Mouse (Mus musculus): ENCODE measurements around the gene Pigm. TPM values are rescaled to one million over a fixed set of nuclear protein-coding genes. Genes with fewer than 3 reads are reported as not detected.
A peak's percentile ranks its signal among the peaks of the same experiment; 100 is the strongest.

Pigm gene
- polyA plus RNA-seq, 1 experiment from 2014 or later = 6.6 TPM

- no peak overlapping the region for H3K4me3 ChIP-seq
- H3K27me3 ChIP-seq = peaks cover 64% of the 10 kb centered on the region
- no peak for ATAC-seq (ENCODE audit: insufficient number of reproducible peaks, insufficient read depth, low FRiP score, low TSS enrichment, low read depth)
- H3K27ac ChIP-seq = no peak overlapping the region
- H3K4me2 ChIP-seq = no peak overlapping the region
- no peaks in the 10 kb centered on the region for H3K36me3 ChIP-seq
- no peaks in the 10 kb centered on the region for H3K9me3 ChIP-seq
- H3K4me1 ChIP-seq = peaks cover 10% of the 10 kb centered on the region
- WGBS = 35% methylated on average over 2 of the region's 2 CpGs
- no peak overlapping the region for H3K9ac ChIP-seq
Measured at GRCm38 (mm10) chr1:172337411-172338185, 38.7 kb upstream of the Pigm start.

- Histone ChIP-seq H3K9ac (no peak within 1 kb of the TSS), H3K4me1 (peaks cover 10% of the 10 kb centered on the region), H3K27ac (no peak within 1 kb of the TSS), H3K4me3 (peak within 1 kb of the TSS; percentile 40), H3K4me2 (peak within 1 kb of the TSS; percentile 66), H3K27me3 (peaks cover 59% of the 10 kb centered on the region), H3K9me3 (no peaks in the 10 kb centered on the region), H3K36me3 (no peaks in the 10 kb centered on the region)
- WGBS = 2% methylated on average over 38 of the region's 38 CpGs
- peak; percentile 81; the same call in 1 of the 2 replicates for ATAC-seq (ENCODE audit: insufficient number of reproducible peaks, insufficient read depth, low FRiP score, low TSS enrichment, low read depth)
Measured at GRCm38 (mm10) chr1:172340729-172341321, 35.5 kb upstream of the Pigm start, which contains the start of gene Kcnj10. Gene Kcnj10, plus strand, starts transcription at chr1:172341210.

DNA sequence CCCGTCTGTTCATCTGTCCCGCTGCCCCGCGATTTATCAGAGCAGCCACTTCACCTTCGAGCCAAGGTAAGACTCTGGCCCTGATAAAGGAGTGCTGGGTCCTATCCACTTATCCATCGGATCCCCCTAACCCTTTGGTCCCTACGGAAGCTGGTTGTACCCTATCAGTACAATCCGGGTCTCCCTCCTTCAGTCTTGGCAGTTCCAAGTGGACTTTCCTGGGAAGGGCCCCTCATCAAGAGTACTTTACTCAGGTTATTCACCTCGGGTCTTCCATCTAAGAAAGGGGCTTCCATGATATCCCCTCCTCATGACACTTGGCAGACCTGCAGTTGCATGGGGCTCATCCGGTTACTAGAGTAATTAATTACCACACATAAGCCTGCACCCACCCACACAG lies 35.0 kb upstream of the Pigm start:
- ATAC-seq (ENCODE audit: insufficient number of reproducible peaks, insufficient read depth, low FRiP score, low TSS enrichment, low read depth) = 0 out of 2 replicates have a peak, but pooled peaks have one; percentile 16
- H3K4me3 ChIP-seq = peak overlapping the region; percentile 40
- H3K9me3 ChIP-seq = no peaks in the 10 kb centered on the region
- H3K4me1 ChIP-seq = peaks cover 10% of the 10 kb centered on the region
- peak overlapping the region; percentile 66 for H3K4me2 ChIP-seq
- peaks cover 56% of the 10 kb centered on the region for H3K27me3 ChIP-seq
- 24% methylated on average over 10 of the region's 10 CpGs for WGBS
- H3K9ac ChIP-seq = no peak overlapping the region
- no peak overlapping the region for H3K27ac ChIP-seq
- H3K36me3 ChIP-seq = no peaks in the 10 kb centered on the region

GRCm38 (mm10) chr1:172342729-172343128 lies 33.6 kb upstream of the Pigm start:
- peaks cover 52% of the 10 kb centered on the region for H3K27me3 ChIP-seq
- H3K27ac ChIP-seq = no peak overlapping the region
- no peaks in the 10 kb centered on the region for H3K9me3 ChIP-seq
- H3K9ac ChIP-seq = no peak overlapping the region
- no peaks in the 10 kb centered on the region for H3K36me3 ChIP-seq
- no peak overlapping the region for H3K4me2 ChIP-seq
- peaks cover 10% of the 10 kb centered on the region for H3K4me1 ChIP-seq
- WGBS = 86% methylated on average over 3 of the region's 3 CpGs
- H3K4me3 ChIP-seq = no peak overlapping the region
- no peak for ATAC-seq (ENCODE audit: insufficient number of reproducible peaks, insufficient read depth, low FRiP score, low TSS enrichment, low read depth)

DNA sequence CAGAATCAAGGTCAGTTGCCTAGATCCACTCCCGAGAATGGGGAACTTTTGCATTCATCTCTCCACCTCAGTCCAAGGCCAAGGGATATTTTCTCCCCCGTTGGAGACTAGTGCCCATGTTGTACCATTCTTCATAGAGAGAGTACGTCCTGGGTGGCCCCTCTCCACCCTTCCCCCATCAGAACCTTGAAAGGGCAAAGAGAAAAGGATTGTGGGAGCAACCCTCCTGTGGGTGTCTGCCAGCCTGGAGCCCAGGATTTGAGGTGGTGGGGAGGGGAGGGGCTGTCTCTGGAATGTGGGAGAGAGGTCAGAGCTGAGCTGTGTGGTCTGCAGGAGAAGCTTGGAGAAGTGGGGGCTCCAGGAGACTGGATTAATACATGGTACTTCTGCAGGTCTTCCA lies 32.4 kb upstream of the Pigm start:
- H3K4me3 ChIP-seq = no peak overlapping the region
- 60% methylated on average over 3 of the region's 3 CpGs for WGBS
- H3K4me2 ChIP-seq = no peak overlapping the region
- H3K27ac ChIP-seq = no peak overlapping the region
- ATAC-seq (ENCODE audit: insufficient number of reproducible peaks, insufficient read depth, low FRiP score, low TSS enrichment, low read depth) = no peak
- H3K4me1 ChIP-seq = peaks cover 10% of the 10 kb centered on the region
- H3K27me3 ChIP-seq = peaks cover 50% of the 10 kb centered on the region
- H3K9me3 ChIP-seq = no peaks in the 10 kb centered on the region
- H3K9ac ChIP-seq = no peak overlapping the region
- H3K36me3 ChIP-seq = no peaks in the 10 kb centered on the region

DNA sequence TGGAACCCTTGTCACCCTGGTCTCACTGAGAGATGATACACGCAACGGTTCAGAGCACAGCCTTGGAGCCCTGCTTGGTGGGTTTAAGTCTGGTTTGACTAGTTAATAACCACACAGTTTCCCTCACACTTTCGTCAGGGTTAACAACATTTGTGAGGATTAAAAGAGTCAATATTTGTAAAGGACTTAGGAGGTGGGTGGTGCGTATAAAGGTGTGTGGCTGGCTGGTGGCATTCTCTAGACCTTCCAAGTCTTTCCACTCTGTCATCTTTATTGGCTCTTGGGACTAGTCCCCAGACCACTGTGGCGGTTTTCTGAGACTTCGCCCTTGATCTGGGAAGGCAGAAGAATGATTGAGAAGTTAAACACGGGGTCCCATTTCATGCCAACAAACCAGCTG lies 31.5 kb upstream of the Pigm start:
- Histone ChIP-seq H3K27me3 (peaks cover 50% of the 10 kb centered on the region), H3K4me1 (peaks cover 11% of the 10 kb centered on the region), H3K4me3 (no peak overlapping the region), H3K27ac (no peak overlapping the region), H3K36me3 (no peaks in the 10 kb centered on the region), H3K9ac (no peak overlapping the region), H3K9me3 (no peaks in the 10 kb centered on the region), H3K4me2 (no peak overlapping the region)
- ATAC-seq (ENCODE audit: insufficient number of reproducible peaks, insufficient read depth, low FRiP score, low TSS enrichment, low read depth) = no peak
- WGBS = 75% methylated on average over 7 of the region's 7 CpGs

DNA sequence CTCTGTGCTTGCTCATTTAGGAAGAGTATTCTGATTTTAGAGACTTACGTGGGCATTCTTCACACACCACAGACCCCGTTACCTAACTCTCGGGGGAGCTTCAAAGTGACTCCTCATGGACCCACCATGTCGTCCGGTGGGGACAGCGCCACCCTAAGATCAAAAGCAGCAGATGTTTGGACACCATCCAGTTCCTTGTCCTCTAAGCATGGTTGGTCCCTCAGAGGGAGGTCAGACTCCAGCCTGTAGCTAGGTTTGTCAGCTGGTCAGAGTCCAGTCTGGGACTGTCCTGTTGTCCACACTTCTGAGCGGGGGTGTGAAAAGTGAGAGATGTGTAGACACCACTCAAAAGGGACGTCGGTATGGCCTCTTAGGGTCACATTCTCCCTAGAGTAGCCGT lies 29.6 kb upstream of the Pigm start:
- Histone ChIP-seq H3K27ac (no peak overlapping the region), H3K4me2 (no peak overlapping the region), H3K9me3 (no peaks in the 10 kb centered on the region), H3K27me3 (peaks cover 51% of the 10 kb centered on the region), H3K36me3 (no peaks in the 10 kb centered on the region), H3K4me1 (peaks cover 11% of the 10 kb centered on the region), H3K9ac (no peak overlapping the region), H3K4me3 (no peak overlapping the region)
- 88% methylated on average over 10 of the region's 10 CpGs for WGBS
- no peak for ATAC-seq (ENCODE audit: insufficient number of reproducible peaks, insufficient read depth, low FRiP score, low TSS enrichment, low read depth)

DNA sequence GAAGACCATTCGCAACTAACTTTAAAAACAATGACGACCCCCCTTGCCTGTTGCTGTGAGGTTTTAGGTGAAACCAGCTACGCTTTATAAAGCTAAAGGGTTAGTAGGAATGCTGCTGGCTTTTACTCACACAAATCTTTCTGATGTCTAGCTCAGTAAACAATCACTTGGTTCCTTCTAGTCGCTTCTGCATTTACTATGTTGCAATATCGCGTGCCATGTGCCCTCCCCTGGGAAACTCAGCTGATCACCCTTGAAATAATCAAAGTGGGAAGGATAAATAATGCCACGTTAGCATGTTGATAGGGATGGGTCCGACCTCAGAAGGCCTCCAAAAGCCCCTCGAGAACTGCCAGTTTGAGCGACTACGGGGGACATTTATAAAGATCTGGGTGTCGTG lies 29.0 kb upstream of the Pigm start:
- Histone ChIP-seq H3K27me3 (peaks cover 48% of the 10 kb centered on the region), H3K4me1 (peaks cover 11% of the 10 kb centered on the region), H3K4me2 (no peak overlapping the region), H3K27ac (no peak overlapping the region), H3K9me3 (no peaks in the 10 kb centered on the region), H3K4me3 (no peak overlapping the region), H3K36me3 (no peaks in the 10 kb centered on the region), H3K9ac (no peak overlapping the region)
- WGBS = 87% methylated on average over 12 of the region's 12 CpGs
- ATAC-seq (ENCODE audit: insufficient number of reproducible peaks, insufficient read depth, low FRiP score, low TSS enrichment, low read depth) = no peak

- peaks cover 46% of the 10 kb centered on the region for H3K27me3 ChIP-seq
Measured at GRCm38 (mm10) chr1:172349504-172349903, 26.8 kb upstream of the Pigm start.

GRCm38 (mm10) chr1:172349916-172350812 lies 26.2 kb upstream of the Pigm start:
- Histone ChIP-seq H3K4me3 (no peak overlapping the region), H3K9me3 (no peaks in the 10 kb centered on the region), H3K27ac (no peak overlapping the region), H3K36me3 (no peaks in the 10 kb centered on the region), H3K4me2 (0 out of 2 replicates have a peak overlapping the region, but pooled peaks have one; percentile 7), H3K4me1 (peaks cover 11% of the 10 kb centered on the region), H3K27me3 (peaks cover 47% of the 10 kb centered on the region), H3K9ac (no peak overlapping the region)
- ATAC-seq (ENCODE audit: insufficient number of reproducible peaks, insufficient read depth, low FRiP score, low TSS enrichment, low read depth) = peak; percentile 60; the same call in 1 of the 2 replicates
- WGBS = 7% methylated on average over 19 of the region's 19 CpGs

More at GRCm38 (mm10) chr1:172349504-172349903, 26.8 kb upstream of the Pigm start:
- Histone ChIP-seq H3K4me3 (no peak overlapping the region), H3K36me3 (no peaks in the 10 kb centered on the region), H3K4me2 (no peak overlapping the region), H3K9ac (no peak overlapping the region), H3K4me1 (peaks cover 11% of the 10 kb centered on the region), H3K27ac (no peak overlapping the region), H3K9me3 (no peaks in the 10 kb centered on the region)
- ATAC-seq (ENCODE audit: insufficient number of reproducible peaks, insufficient read depth, low FRiP score, low TSS enrichment, low read depth) = no peak
- WGBS = 49% methylated on average over 5 of the region's 5 CpGs

DNA sequence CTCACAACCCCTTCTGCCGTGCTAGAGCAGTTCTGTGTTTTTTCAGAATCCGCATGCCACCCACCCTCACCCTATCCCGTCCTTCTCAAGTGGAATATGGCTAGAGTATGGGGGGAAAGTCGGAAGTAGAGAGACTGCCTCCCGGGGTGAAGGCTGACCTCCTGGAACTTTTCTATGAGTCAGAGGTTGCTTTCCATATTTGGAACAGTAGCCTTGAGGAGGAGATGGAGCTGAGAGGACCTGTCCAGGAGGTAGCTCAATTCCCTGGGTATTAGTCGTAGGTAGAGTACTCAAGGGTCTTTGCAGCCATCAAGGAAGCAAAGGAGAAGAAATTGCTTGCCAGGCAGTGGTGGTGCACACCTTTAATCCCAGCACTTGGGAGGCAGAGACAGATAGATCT lies 24.3 kb upstream of the Pigm start:
- WGBS = 81% methylated on average over 6 of the region's 6 CpGs
- no peak for ATAC-seq (ENCODE audit: insufficient number of reproducible peaks, insufficient read depth, low FRiP score, low TSS enrichment, low read depth)
- no peak overlapping the region for H3K4me3 ChIP-seq

More for the DNA sequence above, 24.3 kb upstream of the Pigm start:
- Histone ChIP-seq H3K27ac (no peak overlapping the region), H3K36me3 (no peaks in the 10 kb centered on the region), H3K4me2 (no peak overlapping the region), H3K4me1 (peaks cover 11% of the 10 kb centered on the region), H3K9ac (no peak overlapping the region), H3K9me3 (no peaks in the 10 kb centered on the region), H3K27me3 (peaks cover 49% of the 10 kb centered on the region)
